Mouse (Mus musculus) olfactory bulb, adult 2 months (tissue): ENCODE measurements around the gene 4932438A13Rik.

ENCODE experiments used
- CTCF ChIP-seq: fragments of 200-500 bp; IDR thresholded peaks from 2 replicates; pipeline ENCODE4 v1.5.1; 2012; ENCODE audit warnings: low read depth, mild to moderate bottlenecking, low read length, moderate library complexity; ENCODE audit not compliant: insufficient read depth
- POLR2A ChIP-seq: fragments of 200-500 bp; IDR thresholded peaks from 2 replicates; pipeline ENCODE4 v1.6.1; 2012; ENCODE audit warnings: mild to moderate bottlenecking, low read depth, low read length, moderate library complexity; ENCODE audit not compliant: insufficient read depth

DNA sequence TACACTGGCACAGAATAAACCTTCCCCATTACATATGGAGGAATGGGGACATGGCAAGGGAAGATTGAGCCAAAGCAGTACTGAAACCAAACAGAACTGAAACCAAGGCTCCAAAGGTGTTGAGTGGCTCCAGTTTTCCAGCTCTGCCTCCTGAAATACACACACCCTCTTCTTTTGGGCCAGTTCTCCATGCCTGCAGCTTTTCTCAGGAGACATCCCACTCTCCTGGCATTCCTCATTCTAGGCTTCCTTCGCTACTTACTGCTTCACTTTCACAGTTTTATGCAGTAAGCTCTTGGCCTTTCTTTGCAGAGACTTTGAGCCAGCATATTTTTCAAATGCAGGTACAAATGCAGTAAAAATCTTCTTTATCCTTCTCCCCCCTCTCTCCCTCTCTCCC, 188.6 kb downstream of the 4932438A13Rik start:
- TF ChIP-seq CTCF = no peak
- no peak for TF ChIP-seq POLR2A
